Mouse (Mus musculus) stomach, embryonic 16.5 days (tissue): ENCODE results near the gene Aqr. TPM values are rescaled to one million over a fixed set of nuclear protein-coding genes. Genes with fewer than 3 reads are reported as not detected.

ENCODE experiments used
- microRNA-seq: library from miRNA; unstranded; fragments of <30 nt; microRNA quantifications from one replicate; pipeline ENCODE4, GENCODE M21; 2016
- polyA plus RNA-seq: library from polyadenylated mRNA; unstranded; fragments of >200 nt; fragmentation: Nextera tagmentation; extraction: Ambion mirVana; gene quantifications from 2 replicates; pipeline ENCODE4 v1.2.1, GENCODE M21; 2015

Aqr gene
- polyA plus RNA-seq, 1 experiment from 2014 or later = 40.5 TPM

Small RNAs within 50 kb of the gene (microRNA-seq; reads per million reads assigned to microRNA genes)
- not detected for gene Mir7002

Other genes with a start within 250 kb of the Aqr start
- gene Gjd2, start 173.4 kb downstream of the Aqr start, polyA plus RNA-seq = 0.65 and 0.80 TPM in 2 replicates
- gene Actc1, start 133.5 kb downstream of the Aqr start, polyA plus RNA-seq = 71.6 and 489 TPM in 2 replicates
- 3.1 and 3.4 TPM in 2 replicates for gene Zfp770, start 14.4 kb upstream of the Aqr start, polyA plus RNA-seq